Mouse (Mus musculus) lung, embryonic 16.5 days (tissue): ENCODE measurements around the gene Selenoi. TPM values are rescaled to one million over a fixed set of nuclear protein-coding genes. Genes with fewer than 3 reads are reported as not detected.

Source experiments
- ATAC-seq: fragments of 200-750 bp; cut with Nextera tagmentation; 2 replicates; pipeline ENCODE4 v1.8.0; 2017; ENCODE audit warnings: low read depth, mild to moderate bottlenecking, moderate library complexity
- H3K27ac ChIP-seq: fragments of 300-500 bp; sonication (generic); 2 replicates; pipeline ENCODE4 v1.5.1; 2014; ENCODE audit warnings: mild to moderate bottlenecking, control low read depth, low read length
- H3K27me3 ChIP-seq: fragments of 300-500 bp; sonication (generic); 2 replicates; pipeline ENCODE4 v1.6.1; 2014; ENCODE audit warnings: low read depth, low read length, mixed read lengths; ENCODE audit not compliant: control insufficient read depth, insufficient read depth
- H3K36me3 ChIP-seq: fragments of 300-500 bp; sonication (generic); 2 replicates; pipeline ENCODE4 v1.6.1; 2014; ENCODE audit warnings: low read length; ENCODE audit not compliant: control insufficient read depth, insufficient read depth
- H3K4me1 ChIP-seq: fragments of 300-500 bp; sonication (generic); replicated peaks from 2 replicates; pipeline ENCODE4 v1.6.1; 2014; ENCODE audit warnings: low read length, mixed read lengths; ENCODE audit not compliant: control insufficient read depth, insufficient read depth
- H3K4me2 ChIP-seq: fragments of 300-500 bp; sonication (generic); 2 replicates; pipeline ENCODE4 v1.6.1; 2014; ENCODE audit warnings: low read depth, low read length, control low read depth
- H3K4me3 ChIP-seq: fragments of 300-500 bp; sonication (generic); 2 replicates; pipeline ENCODE4 v1.5.1; 2014; ENCODE audit warnings: mild to moderate bottlenecking, low read length, control low read depth
- H3K9ac ChIP-seq: fragments of 300-500 bp; sonication (generic); 2 replicates; pipeline ENCODE4 v1.6.1; 2014; ENCODE audit warnings: low read length, control low read depth
- H3K9me3 ChIP-seq: fragments of 300-500 bp; sonication (generic); 2 replicates; pipeline ENCODE4 v1.6.1; 2016; ENCODE audit warnings: low read length; ENCODE audit not compliant: control insufficient read depth
- WGBS: fragments of 180-500 bp; shearing (Covaris S2); extraction: QIAGEN DNeasy Blood & Tissue Kit; methylation state at CpG from one replicate; pipeline ENCODE4 v1.1.7; 2014; 5-methylcytosine and 5-hydroxymethylcytosine counted together
- polyA plus RNA-seq: library from polyadenylated mRNA; unstranded; fragments of >200 nt; fragmentation: Nextera tagmentation; extraction: Ambion mirVana; gene quantifications from 2 replicates; pipeline ENCODE4 v1.2.1, GENCODE M21; 2015

Selenoi gene
- polyA plus RNA-seq, 1 experiment from 2014 or later, result 15.1 TPM

GRCm38 (mm10) chr5:30231891-30232270 lies 500 bp upstream of the Selenoi start:
- H3K9ac ChIP-seq, result peak overlapping the region; percentile 70
- H3K27me3 ChIP-seq, result no peaks in the 10 kb centered on the region
- 36% methylated on average over 16 of the region's 16 CpGs for WGBS
- H3K9me3 ChIP-seq, result no peaks in the 10 kb centered on the region
- ATAC-seq, result no peak
- peak overlapping the region; percentile 89 for H3K4me2 ChIP-seq
- H3K4me3 ChIP-seq, result peak overlapping the region; percentile 85
- peak overlapping the region; percentile 10; the same call in 1 of the 2 replicates for H3K27ac ChIP-seq
- no peaks in the 10 kb centered on the region for H3K36me3 ChIP-seq
- H3K4me1 ChIP-seq, result peaks cover 21% of the 10 kb centered on the region

GRCm38 (mm10) chr5:30233042-30233441 lies 661 bp downstream of the Selenoi start:
- ATAC-seq, result 0 out of 2 replicates have a peak, but pooled peaks have one; percentile 2
- Histone ChIP-seq H3K36me3 (no peaks in the 10 kb centered on the region), H3K4me2 (peak overlapping the region; percentile 89), H3K9me3 (no peaks in the 10 kb centered on the region), H3K4me3 (peak overlapping the region; percentile 85), H3K9ac (peak overlapping the region; percentile 86), H3K27ac (peak overlapping the region; percentile 73), H3K27me3 (no peaks in the 10 kb centered on the region), H3K4me1 (peaks cover 21% of the 10 kb centered on the region)
- WGBS, result 4% methylated on average over 15 of the region's 15 CpGs

GRCm38 (mm10) chr5:30233979-30234378 lies 1.6 kb downstream of the Selenoi start:
- no peaks in the 10 kb centered on the region for H3K9me3 ChIP-seq
- no peaks in the 10 kb centered on the region for H3K27me3 ChIP-seq
- H3K27ac ChIP-seq, result no peak overlapping the region
- ATAC-seq, result no peak
- peaks cover 21% of the 10 kb centered on the region for H3K4me1 ChIP-seq
- 21% methylated on average over 8 of the region's 8 CpGs for WGBS
- H3K36me3 ChIP-seq, result no peaks in the 10 kb centered on the region
- peak overlapping the region; percentile 36 for H3K9ac ChIP-seq
- peak overlapping the region; percentile 85; the same call in 1 of the 2 replicates for H3K4me3 ChIP-seq
- H3K4me2 ChIP-seq, result peak overlapping the region; percentile 89

GRCm38 (mm10) chr5:30235641-30236126 lies 3.3 kb downstream of the Selenoi start:
- Histone ChIP-seq H3K9ac (no peak overlapping the region), H3K27ac (no peak overlapping the region), H3K9me3 (no peaks in the 10 kb centered on the region), H3K36me3 (no peaks in the 10 kb centered on the region), H3K4me3 (no peak overlapping the region), H3K4me1 (peaks cover 21% of the 10 kb centered on the region), H3K27me3 (no peaks in the 10 kb centered on the region), H3K4me2 (no peak overlapping the region)
- WGBS, result 77% methylated on average over 2 of the region's 2 CpGs
- no peak for ATAC-seq

- H3K27ac ChIP-seq, result no peak overlapping the region
Measured at GRCm38 (mm10) chr5:30238533-30238932, 6.2 kb downstream of the Selenoi start.

GRCm38 (mm10) chr5:30240552-30240951 lies 8.2 kb downstream of the Selenoi start:
- Histone ChIP-seq H3K4me1 (peaks cover 18% of the 10 kb centered on the region), H3K4me3 (no peak overlapping the region), H3K9me3 (no peaks in the 10 kb centered on the region), H3K9ac (no peak overlapping the region), H3K36me3 (no peaks in the 10 kb centered on the region), H3K27me3 (no peaks in the 10 kb centered on the region), H3K27ac (no peak overlapping the region), H3K4me2 (no peak overlapping the region)
- 72% methylated on average over 7 of the region's 7 CpGs for WGBS
- ATAC-seq, result no peak

More at GRCm38 (mm10) chr5:30238533-30238932, 6.2 kb downstream of the Selenoi start:
- Histone ChIP-seq H3K36me3 (no peaks in the 10 kb centered on the region), H3K27me3 (no peaks in the 10 kb centered on the region), H3K4me3 (no peak overlapping the region), H3K4me2 (no peak overlapping the region), H3K9ac (no peak overlapping the region), H3K9me3 (no peaks in the 10 kb centered on the region), H3K4me1 (peaks cover 19% of the 10 kb centered on the region)
- 87% methylated on average over 5 of the region's 5 CpGs for WGBS
- no peak for ATAC-seq

GRCm38 (mm10) chr5:30242410-30242809 lies 10.0 kb downstream of the Selenoi start:
- Histone ChIP-seq H3K36me3 (peaks cover under 1% of the 10 kb centered on the region; the same call in 1 of the 2 replicates), H3K4me1 (peaks cover 25% of the 10 kb centered on the region), H3K27me3 (no peaks in the 10 kb centered on the region), H3K27ac (no peak overlapping the region), H3K9me3 (no peaks in the 10 kb centered on the region), H3K4me3 (no peak overlapping the region), H3K4me2 (no peak overlapping the region), H3K9ac (no peak overlapping the region)
- no peak for ATAC-seq
- 18% methylated on average over 1 of the region's 1 CpGs for WGBS

GRCm38 (mm10) chr5:30243741-30244140 lies 11.4 kb downstream of the Selenoi start:
- 43% methylated on average over 9 of the region's 9 CpGs for WGBS
- Histone ChIP-seq H3K36me3 (peaks cover 4% of the 10 kb centered on the region; the same call in 1 of the 2 replicates), H3K4me3 (no peak overlapping the region), H3K9ac (no peak overlapping the region), H3K9me3 (no peaks in the 10 kb centered on the region), H3K27me3 (no peaks in the 10 kb centered on the region), H3K4me2 (no peak overlapping the region), H3K27ac (no peak overlapping the region), H3K4me1 (peaks cover 25% of the 10 kb centered on the region)
- peak; percentile 49; the same call in 1 of the 2 replicates for ATAC-seq

GRCm38 (mm10) chr5:30245861-30246416 lies 13.6 kb downstream of the Selenoi start:
- peak; percentile 75 for ATAC-seq
- H3K4me3 ChIP-seq, result no peak overlapping the region
- no peak overlapping the region for H3K9ac ChIP-seq
- 41% methylated on average over 9 of the region's 9 CpGs for WGBS
- H3K4me1 ChIP-seq, result peaks cover 25% of the 10 kb centered on the region
- H3K4me2 ChIP-seq, result no peak overlapping the region
- no peak overlapping the region for H3K27ac ChIP-seq
- no peaks in the 10 kb centered on the region for H3K9me3 ChIP-seq
- H3K27me3 ChIP-seq, result no peaks in the 10 kb centered on the region
- peaks cover 10% of the 10 kb centered on the region; the same call in 1 of the 2 replicates for H3K36me3 ChIP-seq
